ENCODE assay signal across 20 mouse cellular contexts in genomic region chr13:8842273-8842672, GRCm38 (mm10). TPM values are rescaled to one million over a fixed set of nuclear protein-coding genes. Genes with fewer than 3 reads are reported as not detected.
A peak's percentile ranks its signal among the peaks of the same experiment; 100 is the strongest.
DNase-seq lines count a peak whose midpoint lies in the region; ATAC-seq and TF ChIP-seq lines count a peak whose summit lies in the region.
"Had no signal": no experiment of that assay in that cellular context is flagged by ENCODE, and none has a peak within 500 bp of the region (broad histone marks: within the 10 kb centered on the region; RNA-seq: fewer than 3 reads in every experiment).

No protein-coding gene starts in this region.

- H3K9ac ChIP-seq in kidney, embryonic 15.5 days: no peak overlapping the region
- H3K9ac ChIP-seq: heart, embryonic 13.5 days; hindbrain, embryonic 13.5 days had no signal

- TF ChIP-seq CTCF in bone marrow macrophage, adult 2 months (IDR thresholded peaks at IDR 0.05; ENCODE audit: low read depth, low read length): no peak

- no peak for TF ChIP-seq POLR2A in bone marrow macrophage, adult 2 months (IDR thresholded peaks at IDR 0.05; ENCODE audit: borderline replicate concordance, low read depth, low read length)

- H3K4me3 ChIP-seq in bone marrow macrophage, adult 2 months (ENCODE audit: insufficient read depth, low read length): no peak overlapping the region
- no peak overlapping the region for H3K4me3 ChIP-seq in kidney, embryonic 15.5 days (replicated peaks)
- H3K4me3 ChIP-seq: embryonic facial prominence, embryonic 10.5 days; heart, embryonic 13.5 days; hindbrain, embryonic 13.5 days had no signal

- no peak overlapping the region for H3K4me2 ChIP-seq in kidney, embryonic 15.5 days
- H3K4me2 ChIP-seq: heart, embryonic 13.5 days; hindbrain, embryonic 13.5 days had no signal

- H3K4me1 ChIP-seq in bone marrow macrophage, adult 2 months (ENCODE audit: control insufficient read depth, insufficient read depth, low read length): peaks cover 20% of the 10 kb centered on the region
- no peaks in the 10 kb centered on the region for H3K4me1 ChIP-seq in kidney, embryonic 15.5 days
- H3K4me1 ChIP-seq: embryonic facial prominence, embryonic 10.5 days; heart, embryonic 13.5 days; hindbrain, embryonic 13.5 days had no signal

- no peaks in the 10 kb centered on the region for H3K27me3 ChIP-seq in kidney, embryonic 15.5 days
- H3K27me3 ChIP-seq: heart, embryonic 13.5 days; hindbrain, embryonic 13.5 days had no signal

- ATAC-seq in granulocyte monocyte progenitor cell, adult 5-6 weeks (replicated peaks; ENCODE audit: poor library complexity, severe bottlenecking): peak; percentile 98
- peak; percentile 37; the same call in 1 of the 2 replicates for ATAC-seq in monocyte, adult 5-6 weeks (replicated peaks; ENCODE audit: insufficient number of reproducible peaks, low FRiP score, low TSS enrichment, poor library complexity, severe bottlenecking)
- ATAC-seq in kidney, embryonic 15.5 days (replicated peaks; ENCODE audit: low FRiP score): no peak
- ATAC-seq in activated CD4-positive, CD25-positive, alpha-beta regulatory T cell, adult 4 months: no peak
- ATAC-seq: forebrain, embryonic 14.5 days; hindbrain, postnatal 0 days had no signal

- intact Hi-C loops in heart, postnatal 14 days (cut with DNase I): loop anchor here (5.0 kb wide), 1 partner anchor 40 kb away; no protein-coding TSS in a partner anchor

- DNase-seq in heart, adult 11 months: peak; percentile 89
- DNase-seq in heart, postnatal 14 days: no peak
- no peak for DNase-seq in lung, postnatal 14 days
- DNase-seq: adrenal gland, postnatal 14 days; cerebellum, adult 2 months; cerebellum, postnatal 10 days; gastrocnemius, postnatal 14 days; heart, postnatal 4 days; kidney, adult 18-20 months had no signal

- H3K9me3 ChIP-seq in kidney, embryonic 15.5 days (replicated peaks): no peaks in the 10 kb centered on the region
- H3K9me3 ChIP-seq: embryonic facial prominence, embryonic 10.5 days; G1E; heart, embryonic 13.5 days; hindbrain, embryonic 13.5 days had no signal

- 93% methylated on average over 3 of the region's 3 CpGs for WGBS in kidney, embryonic 15.5 days

- H3K36me3 ChIP-seq in kidney, embryonic 15.5 days: peaks cover 78% of the 10 kb centered on the region

- H3K27ac ChIP-seq in bone marrow macrophage, adult 2 months (ENCODE audit: insufficient read depth, low read depth, low read length): peak overlapping the region; percentile 57
- H3K27ac ChIP-seq in kidney, embryonic 15.5 days: no peak overlapping the region
- H3K27ac ChIP-seq: embryonic facial prominence, embryonic 10.5 days; heart, embryonic 13.5 days; hindbrain, embryonic 13.5 days; hindbrain, postnatal 0 days had no signal

RNA-seq across cellular contexts. Expression of gene Wdr37, which starts 29.4 kb away (rescaled TPM):
- 10 to 100 TPM; 33.1 to 39.1 TPM for total RNA-seq in heart, postnatal 14 days (2021)
- polyA plus RNA-seq in bone marrow macrophage, adult 2 months (2012; ENCODE audit: insufficient read depth, insufficient read length, missing spikeins): 25.2 and 34.5 TPM in 2 replicates
- total RNA-seq in granulocyte monocyte progenitor cell, adult 5-6 weeks (2014; fragmentation: Nextera tagmentation): 23.9 and 28.5 TPM in 2 replicates
- total RNA-seq in granulocyte monocyte progenitor cell, adult 5-6 weeks (2017): 18.9 and 20.7 TPM in 2 replicates
- 59.4 to 77.2 TPM (median 65.0 TPM) in 3 replicates for total RNA-seq in monocyte, adult 5-6 weeks (2017)
- polyA plus RNA-seq in kidney, embryonic 15.5 days (2015; fragmentation: Nextera tagmentation; extraction: Ambion mirVana): 19.3 and 20.8 TPM in 2 replicates
- 10 to 100 TPM; 41.7 to 47.6 TPM for polyA plus RNA-seq in activated CD4-positive, CD25-positive, alpha-beta regulatory T cell, adult 4 months (2017; shearing (Covaris generic))

RNA-seq across cellular contexts. Expression of gene Idi1, which starts 43.0 kb away (rescaled TPM):
- 1 to 10 TPM; 5.7 to 6.5 TPM for total RNA-seq in heart, postnatal 14 days (2021)
- polyA plus RNA-seq in bone marrow macrophage, adult 2 months (2012; ENCODE audit: insufficient read depth, insufficient read length, missing spikeins): 23.0 and 28.4 TPM in 2 replicates
- total RNA-seq in granulocyte monocyte progenitor cell, adult 5-6 weeks (2014; fragmentation: Nextera tagmentation): 25.0 and 26.1 TPM in 2 replicates
- total RNA-seq in granulocyte monocyte progenitor cell, adult 5-6 weeks (2017): 19.6 and 31.5 TPM in 2 replicates
- 20.5 to 25.2 TPM (median 24.8 TPM) in 3 replicates for total RNA-seq in monocyte, adult 5-6 weeks (2017)
- polyA plus RNA-seq in kidney, embryonic 15.5 days (2015; fragmentation: Nextera tagmentation; extraction: Ambion mirVana): 67.8 and 73.0 TPM in 2 replicates
- 10 to 100 TPM; 37.8 to 53.1 TPM for polyA plus RNA-seq in activated CD4-positive, CD25-positive, alpha-beta regulatory T cell, adult 4 months (2017; shearing (Covaris generic))

Comparison
In these comparisons a context has a peak if more than half of its experiments do, and no peak if none do; other contexts are left out.
1. ATAC-seq: peak in granulocyte monocyte progenitor cell, adult 5-6 weeks (single experiment) and monocyte, adult 5-6 weeks (single experiment); none in kidney, embryonic 15.5 days (single experiment) and activated CD4-positive, CD25-positive, alpha-beta regulatory T cell, adult 4 months (single experiment).